Mouse (Mus musculus) neural tube, embryonic 10.5 days (tissue): ENCODE measurements around the gene Eif4g1.
A peak's percentile ranks its signal among the peaks of the same experiment; 100 is the strongest.
"Not testable (repeated sequence)": the region's sequence is repeated elsewhere in the genome, so short reads cannot be mapped to it uniquely, and the experiment has no call there.

Experiments used
- DNase-seq: peaks from one replicate; pipeline ENCODE4 v3.0.0-alpha.2; 2017; ENCODE audit warnings: low spot score; ENCODE audit errors: extremely low spot score

The Eif4g1 gene

DNA sequence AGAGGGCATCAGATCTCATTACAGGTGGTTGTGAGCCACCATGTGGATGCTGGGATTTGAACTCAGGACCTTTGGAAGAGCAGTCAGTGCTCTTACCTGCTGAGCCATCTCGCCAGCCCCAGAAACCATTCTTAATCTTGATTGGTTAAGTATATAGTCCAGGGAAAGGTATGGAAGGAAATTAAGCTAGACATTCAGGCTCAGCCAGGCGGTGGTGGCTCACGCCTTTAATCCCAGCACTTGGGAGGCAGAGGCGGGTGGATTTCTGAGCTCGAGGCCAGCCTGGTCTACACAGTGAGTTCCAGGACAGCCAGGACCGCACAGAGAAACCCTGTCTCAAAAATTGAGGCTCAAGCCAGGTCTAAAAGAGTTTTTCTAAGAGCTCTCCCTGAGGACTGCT lies at the start of gene Eif4g1:
Eif4g1 (plus strand) TSS at position 301 of the 400 bp plus-strand sequence.
- not testable (repeated sequence) for DNase-seq

GRCm38 (mm10) chr16:20619541-20620398 lies 48.3 kb upstream of the Eif4g1 start:
- DNase-seq: peak; percentile 69

GRCm38 (mm10) chr16:20620399-20620735 lies 47.7 kb upstream of the Eif4g1 start:
- peak; percentile 37 for DNase-seq

DNA sequence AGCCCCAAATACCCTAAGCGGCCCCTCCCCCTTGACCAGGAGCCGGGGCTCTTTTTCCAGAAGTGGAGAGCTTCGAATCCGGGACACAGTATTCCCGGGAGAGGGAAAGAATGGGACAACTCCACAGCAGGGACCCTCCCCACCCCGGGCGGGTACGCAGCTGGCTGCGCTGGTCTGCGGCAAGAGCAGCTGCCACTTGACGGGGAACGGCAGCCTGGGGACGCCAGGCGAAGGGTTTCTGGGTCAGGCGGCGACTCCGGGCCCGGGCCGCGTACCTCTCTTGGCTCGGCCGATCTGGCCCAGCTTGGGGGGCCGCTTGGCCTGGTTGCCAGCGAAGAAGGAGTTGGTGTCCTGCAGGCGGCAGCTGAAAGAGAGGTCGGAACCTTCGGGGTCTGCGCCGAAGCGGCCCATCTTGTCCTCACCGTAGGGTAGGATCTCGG lies 47.3 kb upstream of the Eif4g1 start:
- DNase-seq: peak; percentile 75

DNA sequence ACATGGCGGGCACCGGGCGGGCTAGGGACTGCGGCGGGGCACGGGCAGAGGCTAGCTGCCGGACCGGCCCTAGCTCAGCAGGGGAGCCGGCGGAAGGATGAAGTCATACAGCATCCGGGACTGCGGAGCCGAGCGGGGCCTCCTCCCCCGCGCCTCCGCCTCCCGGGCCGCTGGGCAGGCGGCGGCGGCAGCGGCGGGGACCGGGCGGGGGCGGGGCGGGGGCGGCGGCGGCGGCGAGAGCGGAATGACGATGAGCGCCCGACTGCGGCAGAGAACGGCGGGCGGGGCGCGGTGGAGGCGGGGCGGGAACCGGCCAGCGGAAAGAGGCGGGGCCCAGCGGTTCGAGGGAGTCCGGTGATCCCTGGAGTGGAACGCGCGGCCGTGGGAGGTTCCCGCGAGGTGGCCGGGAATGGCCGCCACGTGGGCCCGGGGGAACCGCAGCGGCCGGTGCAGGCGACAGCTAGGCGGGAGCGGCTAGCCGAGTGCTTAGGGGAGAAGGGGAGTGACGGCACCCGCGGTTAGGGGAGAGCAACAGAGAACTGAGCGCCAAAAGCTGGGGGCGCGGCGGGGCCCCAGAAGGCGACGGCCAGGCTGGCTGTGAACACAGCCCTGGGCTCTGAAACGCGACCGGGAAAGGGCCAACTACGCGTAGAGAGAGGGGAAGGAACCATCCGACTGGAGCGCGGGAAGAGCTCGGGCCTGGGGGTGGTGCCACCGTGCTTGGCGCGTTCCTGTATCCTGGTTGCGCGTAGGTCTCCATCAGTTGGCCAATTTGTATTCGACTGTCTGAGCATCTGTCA lies 46.7 kb upstream of the Eif4g1 start, which contains the start of gene Camk2n2:
Camk2n2 (minus strand) TSS at position 97 of the 800 bp plus-strand sequence.
- peak; percentile 76 for DNase-seq

GRCm38 (mm10) chr16:20621991-20622685 lies 46.0 kb upstream of the Eif4g1 start:
- peak; percentile 72 for DNase-seq

- no peak for DNase-seq
Measured at GRCm38 (mm10) chr16:20623211-20623610, 44.9 kb upstream of the Eif4g1 start.

DNA sequence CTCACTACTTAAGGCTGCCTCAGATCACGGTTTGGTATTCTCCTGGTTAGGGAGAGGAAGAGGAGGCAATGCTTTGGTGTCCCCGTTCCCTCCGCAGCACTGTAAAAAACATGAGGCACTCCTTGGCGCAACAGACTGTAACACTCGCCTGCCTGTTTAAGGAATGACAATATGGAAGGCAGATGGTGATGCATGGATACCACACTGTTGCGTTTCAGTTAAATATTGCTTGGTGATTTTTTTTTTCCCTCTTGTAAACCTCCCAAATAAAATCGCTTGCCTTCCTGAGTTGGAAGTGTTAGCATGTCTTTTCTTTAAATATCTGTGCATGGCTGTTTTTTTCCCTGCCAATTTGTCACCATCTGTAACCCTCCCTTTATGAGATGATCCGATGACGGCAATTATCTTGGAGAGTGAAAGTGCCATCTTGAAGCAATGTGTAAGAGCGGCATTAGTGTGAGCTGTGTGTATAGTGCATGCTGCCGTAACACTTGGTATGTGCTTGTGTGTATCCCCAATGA lies 39.2 kb upstream of the Eif4g1 start:
- DNase-seq: no peak

DNA sequence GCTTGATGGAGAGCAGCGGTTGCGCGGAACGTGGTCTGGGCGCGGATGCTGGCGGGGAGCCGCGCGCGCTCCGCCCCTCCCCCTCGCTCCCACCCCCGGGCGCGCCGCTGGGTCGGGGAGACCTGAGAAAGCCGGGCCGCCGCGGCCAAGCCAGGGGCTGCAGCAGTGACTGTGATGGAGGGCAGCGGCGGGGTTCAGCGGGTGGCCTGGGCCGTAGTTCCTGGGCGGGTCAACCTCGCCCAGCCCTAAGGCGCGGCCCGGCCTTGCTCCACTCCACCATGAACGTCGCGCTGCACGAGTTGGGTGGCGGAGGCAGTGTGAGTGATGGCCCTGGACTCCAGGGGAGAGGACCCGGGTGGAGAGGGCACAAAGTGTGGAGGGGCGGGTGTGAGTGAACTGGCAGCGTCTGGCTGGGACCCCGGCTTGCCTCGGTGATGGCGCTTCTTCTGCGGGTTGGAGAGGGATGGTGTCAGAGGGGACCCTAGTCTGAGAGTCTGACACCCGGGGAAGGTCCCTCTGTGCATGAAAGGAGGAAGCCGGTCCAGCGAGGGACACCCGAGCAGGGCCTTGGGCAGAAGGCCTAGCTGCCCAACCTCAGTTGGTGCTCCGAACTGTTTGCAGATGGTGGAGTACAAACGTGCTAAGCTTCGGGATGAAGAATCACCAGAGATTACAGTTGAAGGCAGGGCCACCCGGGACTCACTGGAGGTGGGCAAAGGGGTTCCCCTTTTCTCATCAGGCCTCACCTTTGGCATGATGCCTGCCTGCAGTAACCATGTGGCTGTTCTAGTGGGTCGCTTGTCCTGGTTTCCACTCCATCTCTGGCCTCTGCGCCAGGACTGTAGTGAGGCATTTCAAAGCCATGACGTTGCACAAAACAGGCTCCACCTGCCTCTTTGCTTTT lies 38.1 kb upstream of the Eif4g1 start, which contains the start of gene Ece2:
Ece2 (plus strand) TSS at position 98 of the 904 bp plus-strand sequence.
- peak; percentile 58 for DNase-seq

DNA sequence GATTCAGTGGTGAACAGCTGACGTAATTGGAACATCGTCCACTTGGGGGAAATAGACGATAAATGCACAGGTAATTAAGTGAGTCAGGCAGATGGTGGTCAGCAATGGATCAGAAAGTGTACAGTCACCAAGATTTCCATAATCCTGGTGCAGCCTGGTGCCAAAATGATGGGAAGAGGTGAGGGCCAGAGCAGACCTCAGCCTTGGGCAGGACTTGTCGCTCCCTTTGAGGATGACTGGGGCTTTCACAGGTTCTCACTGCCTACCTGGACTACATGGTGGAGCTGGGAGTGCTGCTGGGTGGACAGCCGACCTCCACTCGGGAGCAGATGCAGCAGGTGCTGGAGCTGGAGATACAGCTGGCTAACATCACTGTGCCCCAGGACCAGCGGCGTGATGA lies 30.7 kb upstream of the Eif4g1 start:
- no peak for DNase-seq

DNA sequence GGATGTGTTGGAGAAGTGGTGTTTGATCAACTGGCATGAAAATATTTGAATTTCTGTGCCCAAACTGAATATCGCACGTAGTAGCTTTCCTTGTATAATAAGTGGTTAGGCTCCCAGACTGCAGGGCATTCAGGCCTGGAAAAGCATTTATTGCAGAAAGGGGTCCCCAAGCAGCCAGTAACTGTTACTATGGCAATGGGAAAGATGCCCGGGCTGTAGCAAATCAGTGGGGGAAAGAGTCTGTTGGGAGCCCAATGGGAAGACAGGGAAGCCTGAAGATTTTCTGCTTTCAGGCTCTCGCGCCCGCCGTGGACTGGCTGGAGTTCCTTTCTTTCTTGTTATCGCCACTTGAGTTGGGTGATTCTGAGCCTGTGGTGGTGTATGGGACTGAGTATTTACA lies 29.7 kb upstream of the Eif4g1 start:
- DNase-seq: no peak

DNA sequence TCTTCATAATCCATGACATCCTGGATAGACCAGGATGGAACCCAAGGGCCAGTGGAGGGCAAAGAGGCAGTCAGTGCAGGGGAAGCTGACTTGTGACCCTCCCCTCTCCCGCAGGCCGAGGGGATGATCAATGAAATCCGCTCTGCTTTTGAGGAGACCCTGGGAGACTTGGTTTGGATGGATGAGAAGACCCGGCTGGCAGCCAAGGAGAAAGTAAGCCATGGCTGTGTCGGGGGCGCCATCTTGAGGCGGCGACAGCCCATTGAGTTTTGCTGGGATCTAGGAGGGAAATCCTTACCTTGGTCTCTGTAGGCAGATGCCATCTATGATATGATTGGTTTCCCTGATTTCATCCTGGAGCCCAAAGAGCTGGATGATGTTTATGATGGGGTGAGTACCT lies 26.0 kb upstream of the Eif4g1 start:
- DNase-seq: peak; percentile 67

GRCm38 (mm10) chr16:20643911-20644310 lies 24.2 kb upstream of the Eif4g1 start:
- no peak for DNase-seq

GRCm38 (mm10) chr16:20651076-20651946 lies 16.8 kb upstream of the Eif4g1 start, which contains the start of gene Psmd2:
Gene Psmd2 (plus strand): TSS chr16:20651652.
- peak; percentile 98 for DNase-seq

GRCm38 (mm10) chr16:20651947-20652310 lies 16.2 kb upstream of the Eif4g1 start:
- DNase-seq: no peak

GRCm38 (mm10) chr16:20653315-20653714 lies 14.8 kb upstream of the Eif4g1 start:
- DNase-seq: no peak

DNA sequence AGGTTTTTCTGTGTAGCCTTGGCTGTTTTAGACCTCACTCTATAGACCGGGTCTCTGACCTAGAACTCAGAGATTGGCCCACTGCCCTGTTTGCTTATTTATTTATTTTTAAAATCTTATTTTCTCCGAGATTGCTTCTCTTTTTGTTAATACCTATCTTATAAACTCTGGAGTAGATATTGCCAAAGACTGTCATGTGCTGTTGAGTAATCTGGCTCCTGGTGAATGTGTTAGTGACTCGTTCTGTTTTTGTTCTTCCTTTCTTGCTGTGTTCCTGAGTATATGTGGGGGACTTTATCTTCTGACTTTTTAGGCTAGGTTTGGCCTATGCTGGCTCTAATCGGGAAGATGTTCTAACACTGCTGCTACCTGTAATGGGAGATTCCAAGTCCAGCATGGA lies 10.5 kb upstream of the Eif4g1 start:
- DNase-seq: no peak

GRCm38 (mm10) chr16:20670291-20670690 lies 2.2 kb downstream of the Eif4g1 start:
- DNase-seq: no peak

DNA sequence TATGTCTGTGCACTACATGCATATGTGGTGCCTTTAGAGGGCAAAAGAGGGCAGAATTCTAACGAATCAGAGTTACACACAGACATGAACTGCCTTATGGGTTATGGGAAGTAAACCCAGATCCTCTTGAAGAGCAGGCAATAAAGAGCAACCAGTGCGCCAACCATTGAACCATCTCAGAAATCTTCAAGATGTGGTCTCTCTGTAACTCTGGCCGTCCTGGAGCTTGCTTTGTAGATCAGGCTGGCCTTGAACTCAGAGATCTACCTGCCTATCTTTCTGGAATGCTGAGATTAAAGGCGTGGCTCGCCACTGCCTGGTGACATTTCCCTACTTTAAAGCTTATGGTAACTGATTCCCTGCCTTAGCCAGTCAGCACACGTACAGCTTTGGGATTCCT lies 3.8 kb downstream of the Eif4g1 start:
- DNase-seq: peak; percentile 24
